Mouse (Mus musculus) B cell, adult 2 months (primary cell): ENCODE data around the gene Scgn.
A peak's percentile ranks its signal among the peaks of the same experiment; 100 is the strongest.

Experiments used
- DNase-seq, 2 experiments: peaks; one replicate each; pipeline ENCODE4 v3.0.0; 2022

Scgn gene

GRCm38 (mm10) chr13:23990928-23991327 is at the start of gene Scgn:
Gene Scgn (minus strand): TSS chr13:23991214.
- peak; percentile 52 to 53 for DNase-seq

DNA sequence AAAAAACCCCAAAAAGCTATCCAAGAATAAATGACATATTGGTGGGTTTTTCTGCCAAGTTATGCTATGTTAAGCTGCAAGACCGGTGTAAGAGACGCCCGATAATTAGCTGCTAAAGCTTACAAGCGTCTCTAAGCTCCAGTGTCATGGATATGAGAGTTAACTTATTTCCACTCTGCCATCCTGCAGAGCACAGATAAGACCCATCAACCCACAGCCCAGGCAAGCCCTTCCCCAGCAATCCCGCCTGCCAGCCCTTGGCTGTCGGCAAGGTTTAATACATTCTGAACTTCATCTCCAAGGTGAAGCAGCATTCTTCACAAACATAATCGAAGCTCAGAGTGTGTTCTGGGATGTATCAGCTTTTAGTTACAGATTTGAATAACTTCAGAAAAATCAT is 49.2 kb upstream of the Scgn start:
- DNase-seq, result no peak

DNA sequence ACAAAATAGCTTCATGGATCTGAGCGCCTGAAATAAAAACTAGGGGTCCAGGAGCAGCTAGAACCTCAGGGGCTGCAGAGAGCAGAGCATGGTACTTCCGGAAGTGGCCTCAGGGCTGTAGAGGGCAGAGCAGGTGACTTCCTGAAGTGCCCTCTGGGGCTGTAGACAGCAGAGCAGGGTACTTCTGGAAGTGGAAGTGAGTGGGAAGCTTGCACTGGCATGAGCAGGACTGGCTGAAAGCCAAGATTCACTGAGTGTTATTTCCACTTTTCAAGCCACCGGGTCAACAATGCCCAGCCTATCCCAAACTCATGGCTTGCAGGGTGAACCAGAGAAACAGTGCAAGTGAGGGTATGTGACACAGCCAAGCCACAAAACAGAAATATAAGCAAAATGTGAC is 46.5 kb upstream of the Scgn start:
- no peak for DNase-seq

- DNase-seq, result no peak
These were observed 45.1 kb upstream of the Scgn start for GRCm38 (mm10) chr13:24036150-24036549.

DNA sequence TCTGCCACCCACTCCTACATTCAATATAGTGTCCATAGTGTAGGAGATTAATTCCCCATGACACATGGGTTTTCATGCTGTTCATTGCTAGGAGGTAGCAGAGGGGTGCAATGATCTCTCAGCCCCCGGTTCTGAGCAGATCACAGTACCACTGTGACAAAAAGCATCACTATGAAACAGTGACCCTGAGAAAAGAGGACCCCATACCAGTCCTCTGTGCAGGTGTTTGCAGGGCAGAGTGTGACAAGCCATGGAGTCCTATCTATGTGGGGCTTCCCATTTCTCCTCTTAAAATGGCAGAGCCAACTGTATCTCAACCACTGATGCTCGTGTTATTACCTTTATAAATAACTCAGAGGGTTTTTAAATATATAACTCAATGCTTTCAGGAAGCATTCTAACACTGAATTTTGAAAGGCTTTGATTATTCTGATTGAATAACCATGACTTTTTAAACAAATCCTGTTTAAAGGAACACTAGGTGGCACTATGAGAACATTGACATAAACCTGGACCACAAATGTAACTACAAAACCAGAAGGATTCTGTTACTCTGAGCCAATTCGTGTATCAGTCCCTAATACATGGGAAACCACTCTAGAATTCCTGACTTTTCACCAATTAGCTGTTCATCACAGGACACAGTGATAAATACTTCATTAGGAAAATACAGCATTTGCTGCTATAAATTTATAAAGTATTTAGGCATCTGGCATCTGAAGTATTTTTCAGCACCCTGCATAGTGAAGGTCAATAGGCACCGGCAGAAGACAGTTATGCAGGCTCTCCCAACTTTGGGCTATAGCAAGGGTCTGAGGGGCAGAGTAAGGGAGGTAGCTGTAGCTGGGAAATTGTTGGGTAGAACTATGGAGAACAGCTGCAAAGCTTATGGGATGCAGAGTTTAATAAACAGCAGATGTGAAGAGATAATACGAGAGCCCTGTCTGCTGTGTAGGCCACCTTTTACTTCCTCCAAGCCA is 36.5 kb upstream of the Scgn start:
- DNase-seq, result no peak

DNA sequence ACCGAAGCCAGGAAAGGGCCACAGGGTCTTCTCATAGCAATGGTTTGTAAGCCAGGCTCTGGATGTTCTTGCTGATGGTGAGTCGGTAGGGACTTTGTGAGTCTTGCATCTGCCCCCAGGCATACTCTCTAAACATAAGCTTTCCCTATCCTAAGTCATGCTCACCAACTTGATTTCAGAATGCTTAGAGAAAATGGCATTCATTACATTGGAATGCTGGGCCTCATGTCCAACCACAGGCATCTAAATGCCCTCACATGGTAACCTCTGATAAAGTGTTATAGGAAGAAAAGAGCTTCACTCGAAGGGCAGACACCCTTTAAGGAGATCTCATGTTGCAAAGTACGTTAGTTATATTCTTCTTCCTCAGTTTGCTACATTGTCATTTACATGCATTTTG is 27.5 kb upstream of the Scgn start:
- DNase-seq, result no peak

GRCm38 (mm10) chr13:24005528-24005927 is 14.5 kb upstream of the Scgn start:
- DNase-seq, result no peak

DNA sequence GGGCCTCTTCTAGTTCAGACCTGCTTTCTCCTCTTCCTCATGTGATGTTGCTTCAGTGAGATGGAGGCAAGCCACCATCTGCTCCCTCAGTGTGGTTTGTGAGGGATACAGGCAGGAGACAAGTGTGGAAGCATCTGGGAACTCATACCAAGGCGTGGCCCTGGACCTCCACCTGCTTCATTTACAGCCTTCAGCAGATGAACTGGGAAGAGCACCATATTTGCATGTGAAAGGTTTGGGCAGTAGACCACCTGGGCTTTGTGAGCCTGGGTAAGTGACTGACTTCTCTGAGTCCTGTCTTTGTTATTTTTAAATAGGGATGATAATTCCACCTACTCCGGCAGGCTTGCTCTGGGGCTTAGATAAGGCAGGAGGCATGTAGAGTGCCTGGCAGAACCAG is 10.8 kb upstream of the Scgn start:
- DNase-seq, result no peak

GRCm38 (mm10) chr13:24001081-24001480 is 10.1 kb upstream of the Scgn start:
- no peak for DNase-seq

DNA sequence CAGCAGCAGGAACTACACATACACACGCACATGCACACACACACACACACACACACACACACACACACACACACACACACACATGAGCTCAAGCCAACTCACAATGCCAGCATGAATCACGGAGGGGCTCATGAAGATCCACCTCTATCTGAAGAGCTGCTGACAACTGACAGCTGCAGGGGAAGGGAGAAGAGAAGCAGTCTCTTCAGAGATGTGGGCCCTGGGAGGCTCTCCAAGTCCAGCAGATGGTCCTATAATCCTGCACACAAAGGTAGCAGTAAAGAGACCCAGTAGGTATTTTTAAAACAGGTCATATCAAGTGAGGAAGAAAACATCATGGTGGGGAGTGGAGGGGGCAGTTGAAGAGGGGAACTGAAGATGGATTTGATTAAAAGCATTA is 7.8 kb upstream of the Scgn start:
- DNase-seq, result no peak

DNA sequence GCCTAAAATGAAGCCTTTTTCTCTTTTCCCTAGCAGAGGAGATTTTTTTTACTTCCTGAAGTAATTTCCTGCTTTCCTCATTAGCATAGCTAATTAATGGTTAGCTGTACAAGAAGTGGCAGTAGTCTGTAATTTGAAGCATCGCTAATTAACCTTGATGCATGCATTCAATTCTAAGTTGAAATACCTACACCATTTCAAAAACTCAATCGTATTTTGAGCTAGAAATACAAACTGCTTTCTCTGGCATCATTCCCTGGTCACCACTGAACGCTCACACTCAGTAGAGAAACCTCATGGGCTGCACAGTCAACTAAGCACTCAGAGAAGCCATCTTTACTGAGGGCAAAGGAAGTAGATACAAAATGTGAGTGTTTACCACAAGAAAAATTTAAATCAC is 3.7 kb upstream of the Scgn start:
- no peak for DNase-seq

- DNase-seq, result no peak
These were observed 3.0 kb upstream of the Scgn start for GRCm38 (mm10) chr13:23994024-23994423.

DNA sequence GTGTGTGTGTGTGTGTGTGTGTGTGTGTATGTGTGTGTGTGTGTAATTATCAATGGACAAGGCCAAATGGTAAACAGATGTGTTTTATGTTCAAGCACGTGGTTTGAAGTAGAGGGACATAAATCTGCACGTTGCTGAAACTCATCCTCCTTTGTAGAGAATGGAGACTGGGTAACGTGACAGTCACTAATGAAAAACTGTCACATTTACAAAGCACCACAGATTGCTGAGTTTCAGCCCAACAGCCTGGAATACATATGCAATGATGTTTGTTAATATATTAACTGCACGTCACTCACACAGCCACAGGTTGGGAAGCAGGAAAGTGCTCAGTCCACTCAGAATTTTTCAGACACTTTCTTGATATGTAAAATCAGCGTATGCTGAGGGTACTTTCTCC is 563 bp downstream of the Scgn start:
- DNase-seq, result no peak

DNA sequence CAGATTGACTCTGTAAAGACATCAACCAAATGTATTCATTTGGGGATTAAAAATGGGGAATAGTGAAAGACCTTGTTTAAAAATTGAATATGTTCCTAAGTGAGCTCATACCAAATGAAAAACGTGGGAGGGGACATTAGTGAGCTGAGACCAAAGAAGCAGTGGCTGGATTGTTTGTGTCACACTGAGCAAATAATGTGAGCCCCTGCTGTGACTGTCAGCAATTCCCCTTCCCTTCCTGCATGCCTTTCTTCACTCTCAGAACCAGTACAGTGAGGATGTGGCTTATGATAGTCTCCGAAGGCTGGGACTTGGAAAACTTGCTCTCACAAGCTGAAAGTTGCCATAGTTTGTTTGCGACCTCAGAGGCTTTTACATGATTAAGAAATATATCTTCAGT is 5.9 kb downstream of the Scgn start:
- DNase-seq, result no peak

GRCm38 (mm10) chr13:23972271-23972670 is 18.7 kb downstream of the Scgn start:
- no peak for DNase-seq

GRCm38 (mm10) chr13:23971870-23972269 is 19.1 kb downstream of the Scgn start:
- no peak for DNase-seq

- DNase-seq, result no peak
These were observed 26.1 kb downstream of the Scgn start for GRCm38 (mm10) chr13:23964909-23965308.

- no peak for DNase-seq
These were observed 31.2 kb downstream of the Scgn start for GRCm38 (mm10) chr13:23959776-23960175.

DNA sequence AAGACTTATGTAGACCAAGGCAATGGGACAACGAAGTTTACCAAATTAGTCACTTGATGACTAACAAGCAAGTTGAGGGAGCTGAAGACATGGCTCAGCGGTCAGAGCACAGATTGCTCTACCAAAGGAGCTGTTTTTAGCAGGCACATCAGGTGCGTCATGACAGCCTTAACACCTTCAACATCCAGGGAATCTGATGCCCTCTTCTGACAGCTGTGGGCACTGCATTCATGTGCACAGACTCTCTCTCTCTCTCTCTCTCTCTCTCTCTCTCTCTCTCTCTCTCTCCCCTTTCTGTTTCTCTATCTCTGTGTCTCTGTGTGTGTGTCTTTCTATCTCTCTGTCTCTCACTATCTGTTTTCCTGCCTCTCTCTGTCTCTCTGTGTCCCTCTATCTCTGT is 40.1 kb downstream of the Scgn start:
- peak; percentile 70 to 76 for DNase-seq

DNA sequence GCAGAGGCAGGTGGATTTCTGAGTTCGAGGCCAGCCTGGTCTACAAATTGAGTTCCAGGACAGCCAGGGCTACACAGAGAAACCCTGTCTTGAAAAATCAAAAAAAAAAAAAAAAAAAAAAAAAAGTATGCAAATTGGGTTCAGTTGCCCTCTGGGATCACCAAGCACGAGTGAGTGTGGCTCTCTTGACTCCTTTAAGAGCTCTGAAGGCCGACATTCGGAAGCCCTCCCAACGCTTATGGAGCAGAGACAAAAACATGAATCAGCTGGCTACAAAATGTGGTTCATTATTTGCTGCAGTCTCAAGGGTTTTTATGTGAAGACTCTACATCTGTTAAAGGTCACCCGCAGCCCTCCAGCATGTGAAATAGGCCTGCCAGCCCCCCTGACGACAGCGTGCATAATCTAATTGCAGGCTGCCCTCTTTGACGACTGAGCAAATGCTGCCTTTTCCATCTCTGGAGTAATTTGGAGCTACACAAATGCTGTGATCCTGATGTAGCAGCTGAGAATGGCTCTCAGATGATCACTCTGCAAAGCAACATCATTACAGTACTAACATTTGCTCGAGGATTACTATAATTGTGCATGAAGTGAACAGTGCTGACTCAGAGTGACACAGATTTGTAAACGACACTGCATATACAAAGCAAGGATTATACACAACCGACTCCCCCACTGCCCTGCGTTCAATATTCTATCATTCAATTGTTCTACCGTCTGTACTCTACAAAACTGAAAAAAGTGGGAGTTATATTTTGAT is 41.3 kb downstream of the Scgn start:
- DNase-seq, result no peak

GRCm38 (mm10) chr13:23946254-23946653 is 44.8 kb downstream of the Scgn start:
- DNase-seq, result no peak

- peak; percentile 6 to 7 for DNase-seq
These were observed 48.2 kb downstream of the Scgn start for GRCm38 (mm10) chr13:23942861-23943260.

- no peak for DNase-seq
These were observed 50.7 kb downstream of the Scgn start for GRCm38 (mm10) chr13:23940291-23940690.

DNA sequence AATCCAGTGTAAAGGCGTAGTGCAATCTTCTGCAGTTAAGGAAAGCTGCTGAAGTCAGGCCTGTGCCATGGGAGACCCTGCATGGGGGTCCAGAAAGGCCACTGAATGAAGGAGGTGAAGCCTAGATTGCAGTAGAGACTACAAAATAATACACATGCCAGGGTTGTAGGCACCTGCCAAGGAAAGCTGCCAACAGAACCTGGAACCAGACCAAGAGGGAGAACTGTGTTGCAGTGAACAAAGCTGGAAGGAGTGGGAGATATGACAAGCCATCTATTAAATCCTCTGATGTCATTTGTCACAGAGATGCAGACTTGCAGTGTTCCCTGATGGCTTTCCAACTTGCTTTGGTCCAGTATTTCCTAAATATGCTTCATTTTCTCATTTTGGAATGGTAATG is 52.3 kb downstream of the Scgn start:
- DNase-seq, result no peak
